Mouse (Mus musculus): ENCODE results near the gene Rapgef5. TPM values are rescaled to one million over a fixed set of nuclear protein-coding genes. Genes with fewer than 3 reads are reported as not detected.
"Not testable (repeated sequence)": the region's sequence is repeated elsewhere in the genome, so short reads cannot be mapped to it uniquely, and the experiment has no call there.

The Rapgef5 gene
- polyA plus RNA-seq, 1 experiment = 50.9 TPM

DNA sequence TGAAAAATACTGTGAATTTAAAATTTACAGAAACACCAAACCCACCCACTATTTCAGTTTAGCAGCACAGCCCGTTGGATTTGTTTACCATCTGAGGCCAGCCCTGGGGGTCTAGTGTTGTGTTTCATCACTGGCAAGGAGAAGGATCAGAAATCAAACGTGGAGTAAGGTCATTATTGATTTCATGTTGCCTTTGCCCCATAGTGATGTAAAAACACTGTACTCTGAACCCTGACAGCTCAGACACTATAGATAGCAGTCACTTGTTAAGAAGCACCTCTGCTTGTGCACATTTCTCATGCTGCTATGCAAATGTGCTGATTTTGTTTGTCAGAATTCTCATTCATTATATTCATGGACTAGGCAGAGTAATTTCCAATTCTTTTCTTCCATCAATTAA, 265.1 kb downstream of the Rapgef5 start:
- TF ChIP-seq POLR2A (IDR thresholded peaks at IDR 0.05; ENCODE audit: borderline replicate concordance, extremely low read depth, insufficient read depth, insufficient read length, poor library complexity, severe bottlenecking) (no peak), CTCF (IDR thresholded peaks at IDR 0.05; ENCODE audit: borderline replicate concordance, extremely low read depth, insufficient read depth, insufficient read length) (no peak)
- DNase-seq (ENCODE audit: low read depth) = no peak

DNA sequence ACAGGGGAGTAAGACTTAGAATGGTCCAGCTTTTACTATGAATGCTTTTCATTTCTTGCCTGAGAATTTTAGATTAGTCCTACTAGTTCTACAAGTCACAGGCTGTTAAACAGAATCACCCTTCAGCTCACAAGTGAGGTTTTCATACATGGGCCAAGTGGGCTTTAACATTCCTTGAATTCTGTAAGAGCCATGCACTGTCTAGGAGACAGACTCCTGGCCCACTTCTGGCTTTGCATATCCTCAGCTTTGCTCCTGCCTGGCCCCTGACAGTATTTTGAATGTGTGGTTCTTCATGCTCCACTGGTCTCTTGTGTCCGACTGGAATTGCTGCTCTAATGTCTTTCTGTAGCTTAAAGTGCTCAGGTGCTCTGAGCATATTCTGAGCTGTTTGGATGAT, 267.1 kb downstream of the Rapgef5 start:
- DNase-seq (ENCODE audit: low read depth) = no peak
- TF ChIP-seq POLR2A (IDR thresholded peaks at IDR 0.05; ENCODE audit: borderline replicate concordance, extremely low read depth, insufficient read depth, insufficient read length, poor library complexity, severe bottlenecking) = no peak
- no peak for TF ChIP-seq CTCF (IDR thresholded peaks at IDR 0.05; ENCODE audit: borderline replicate concordance, extremely low read depth, insufficient read depth, insufficient read length)

GRCm38 (mm10) chr12:117786621-117787020, 270.3 kb downstream of the Rapgef5 start:
- no peak for TF ChIP-seq POLR2A (IDR thresholded peaks at IDR 0.05; ENCODE audit: borderline replicate concordance, extremely low read depth, insufficient read depth, insufficient read length, poor library complexity, severe bottlenecking)
- no peak for TF ChIP-seq CTCF (IDR thresholded peaks at IDR 0.05; ENCODE audit: borderline replicate concordance, extremely low read depth, insufficient read depth, insufficient read length)
- DNase-seq (ENCODE audit: low read depth) = no peak

- no peak for TF ChIP-seq CTCF (IDR thresholded peaks at IDR 0.05; ENCODE audit: borderline replicate concordance, extremely low read depth, insufficient read depth, insufficient read length)
- TF ChIP-seq POLR2A (IDR thresholded peaks at IDR 0.05; ENCODE audit: borderline replicate concordance, extremely low read depth, insufficient read depth, insufficient read length, poor library complexity, severe bottlenecking) = no peak
- no peak for DNase-seq (ENCODE audit: low read depth)
Measured at GRCm38 (mm10) chr12:117788513-117789011, 272.3 kb downstream of the Rapgef5 start.

DNA sequence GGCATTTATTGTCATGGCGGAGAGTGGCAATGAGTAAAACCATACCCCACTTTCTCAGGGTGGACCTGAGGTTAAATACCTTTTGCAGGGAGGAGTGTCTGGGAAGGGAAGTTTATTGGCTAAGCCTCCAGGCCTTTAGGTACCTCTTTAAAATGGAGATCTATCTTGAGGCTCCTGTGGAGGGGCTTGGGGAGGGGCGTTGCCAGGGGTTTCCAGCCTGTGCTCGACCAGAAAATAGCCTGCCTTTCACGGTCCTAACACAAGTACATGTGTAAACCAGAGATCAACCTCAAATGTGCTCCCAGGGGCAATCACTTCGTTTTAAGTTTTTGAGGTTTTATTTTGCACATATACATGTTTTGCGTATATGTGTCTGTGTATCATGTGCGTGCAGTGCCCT, 272.7 kb downstream of the Rapgef5 start:
- no peak for DNase-seq (ENCODE audit: low read depth)
- TF ChIP-seq CTCF (IDR thresholded peaks at IDR 0.05; ENCODE audit: borderline replicate concordance, extremely low read depth, insufficient read depth, insufficient read length) (no peak), POLR2A (IDR thresholded peaks at IDR 0.05; ENCODE audit: borderline replicate concordance, extremely low read depth, insufficient read depth, insufficient read length, poor library complexity, severe bottlenecking) (no peak)

- TF ChIP-seq CTCF (IDR thresholded peaks at IDR 0.05; ENCODE audit: borderline replicate concordance, extremely low read depth, insufficient read depth, insufficient read length) = no peak
- TF ChIP-seq POLR2A (IDR thresholded peaks at IDR 0.05; ENCODE audit: borderline replicate concordance, extremely low read depth, insufficient read depth, insufficient read length, poor library complexity, severe bottlenecking) = no peak
- peak; percentile 69 for DNase-seq (ENCODE audit: low read depth)
Measured at GRCm38 (mm10) chr12:117795303-117795702, 279.0 kb downstream of the Rapgef5 start.

DNA sequence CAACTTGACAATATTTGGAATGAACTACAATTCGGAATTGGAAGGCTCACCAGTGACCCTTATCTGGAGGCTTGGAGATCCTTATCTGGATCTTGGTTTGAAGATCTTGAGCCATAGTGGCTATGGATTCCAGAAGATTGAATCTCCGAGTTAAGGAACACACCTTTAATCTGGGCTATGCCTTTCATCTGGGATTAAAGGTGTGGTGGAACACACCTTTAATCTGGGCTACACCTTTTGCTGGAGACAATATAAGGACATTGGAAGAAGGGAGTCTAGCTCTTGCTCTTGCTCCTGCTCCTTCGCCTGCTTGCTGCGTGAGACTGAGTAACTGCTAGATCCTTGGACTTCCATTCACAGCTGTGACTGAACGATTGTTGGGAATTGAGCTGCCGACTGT, 287.7 kb downstream of the Rapgef5 start, which contains the start of gene Cdca7l:
Gene Cdca7l, plus strand, starts transcription at position 301 of the 400 bp plus-strand sequence.
- DNase-seq (ENCODE audit: low read depth) = not testable (repeated sequence)

DNA sequence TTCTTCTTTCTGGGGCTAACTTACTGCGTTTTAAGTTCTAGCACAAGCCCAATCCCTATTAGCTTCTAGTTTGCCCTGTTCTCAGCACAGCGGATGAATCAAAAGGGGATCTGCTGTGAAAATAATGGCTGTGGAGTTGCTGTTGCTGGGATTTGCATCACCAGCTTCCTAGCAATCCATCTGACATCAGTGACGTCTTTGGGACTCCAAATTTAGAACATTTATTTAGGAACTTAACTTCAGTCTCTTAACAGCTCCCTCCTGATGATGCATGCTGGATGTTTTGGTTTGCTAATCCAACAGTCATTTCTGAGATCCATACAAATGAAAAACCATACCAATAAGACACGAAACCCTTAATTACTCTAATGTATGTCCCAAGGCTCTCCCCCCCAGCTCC, 289.3 kb downstream of the Rapgef5 start:
- DNase-seq (ENCODE audit: low read depth) = no peak
- TF ChIP-seq POLR2A (IDR thresholded peaks at IDR 0.05; ENCODE audit: borderline replicate concordance, extremely low read depth, insufficient read depth, insufficient read length, poor library complexity, severe bottlenecking) = no peak
- no peak for TF ChIP-seq CTCF (IDR thresholded peaks at IDR 0.05; ENCODE audit: borderline replicate concordance, extremely low read depth, insufficient read depth, insufficient read length)

- DNase-seq (ENCODE audit: low read depth) = peak; percentile 89
- TF ChIP-seq POLR2A (IDR thresholded peaks at IDR 0.05; ENCODE audit: borderline replicate concordance, extremely low read depth, insufficient read depth, insufficient read length, poor library complexity, severe bottlenecking) (no peak), CTCF (IDR thresholded peaks at IDR 0.05; ENCODE audit: borderline replicate concordance, extremely low read depth, insufficient read depth, insufficient read length) (no peak)
Measured at GRCm38 (mm10) chr12:117806007-117806451, 289.8 kb downstream of the Rapgef5 start.

- no peak for DNase-seq (ENCODE audit: low read depth)
- TF ChIP-seq CTCF (IDR thresholded peaks at IDR 0.05; ENCODE audit: borderline replicate concordance, extremely low read depth, insufficient read depth, insufficient read length) (no peak), POLR2A (IDR thresholded peaks at IDR 0.05; ENCODE audit: borderline replicate concordance, extremely low read depth, insufficient read depth, insufficient read length, poor library complexity, severe bottlenecking) (no peak)
Measured at GRCm38 (mm10) chr12:117806470-117806869, 290.2 kb downstream of the Rapgef5 start.

DNA sequence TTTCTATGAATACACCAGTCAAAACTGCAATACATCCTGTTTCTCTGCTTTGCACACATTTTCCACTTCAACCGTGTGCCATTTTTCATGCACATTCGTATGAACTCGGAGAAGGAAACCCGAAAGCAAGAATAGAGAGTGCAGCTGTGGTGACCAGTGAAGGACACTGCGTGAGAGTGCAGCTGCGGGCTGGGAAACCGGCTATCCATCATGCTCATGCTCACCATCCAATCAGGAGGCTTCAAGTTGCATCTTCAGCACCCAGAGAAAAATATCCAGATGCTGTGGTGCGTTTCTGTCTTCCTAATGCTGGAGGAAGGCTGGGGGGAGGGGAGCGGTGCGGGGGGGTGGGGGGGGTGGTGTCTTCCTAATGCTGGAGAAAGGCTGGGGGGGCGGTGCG, 291.4 kb downstream of the Rapgef5 start:
- peak; percentile 62 for DNase-seq (ENCODE audit: low read depth)
- TF ChIP-seq CTCF (IDR thresholded peaks at IDR 0.05; ENCODE audit: borderline replicate concordance, extremely low read depth, insufficient read depth, insufficient read length) (no peak), POLR2A (IDR thresholded peaks at IDR 0.05; ENCODE audit: borderline replicate concordance, extremely low read depth, insufficient read depth, insufficient read length, poor library complexity, severe bottlenecking) (no peak)

DNA sequence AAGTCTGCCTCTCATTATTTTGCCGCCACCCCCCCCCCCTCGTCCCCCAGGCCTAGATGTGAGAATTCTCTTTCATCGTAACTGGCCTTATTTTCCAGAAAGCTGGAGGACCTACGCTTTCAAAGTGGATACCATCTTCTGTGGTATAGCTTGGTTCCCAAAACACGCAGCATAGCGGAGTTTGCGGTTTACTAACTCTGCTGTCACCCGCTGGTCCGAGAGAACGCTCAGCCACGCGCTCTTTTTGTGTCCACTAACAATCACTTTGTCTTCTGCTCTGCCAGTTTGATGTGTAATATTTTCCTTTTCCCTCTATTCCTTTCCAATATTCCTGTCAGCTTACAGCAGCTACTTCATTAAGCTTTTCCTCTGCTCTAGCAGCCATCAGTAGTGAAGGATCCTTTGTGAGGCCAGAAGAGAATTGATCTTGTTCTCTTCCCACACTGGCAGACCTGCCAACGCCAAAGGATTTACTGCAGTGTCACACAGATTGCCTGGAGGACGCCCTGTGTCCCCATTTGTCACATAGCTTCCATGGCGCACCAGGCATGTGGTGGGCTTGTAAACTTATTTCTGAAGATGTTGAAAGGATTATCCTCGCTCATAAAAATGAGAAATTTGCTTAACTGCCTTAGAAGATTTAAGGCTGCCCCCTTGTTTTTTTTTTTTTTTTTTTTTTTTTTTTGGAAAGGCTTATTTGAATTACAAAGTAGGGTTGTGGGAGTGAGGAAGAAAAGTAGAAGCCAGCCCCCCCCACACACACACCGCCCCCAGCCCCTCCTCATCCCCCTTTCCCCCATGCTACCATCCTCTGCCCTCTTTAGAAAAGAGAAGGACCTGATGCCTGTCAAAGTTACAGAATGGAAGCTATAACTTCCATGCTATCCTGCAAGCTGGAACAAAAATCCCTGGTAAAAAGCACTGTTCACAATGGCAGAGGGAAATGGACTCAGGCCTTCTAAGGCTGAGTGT, 292.4 kb downstream of the Rapgef5 start:
- TF ChIP-seq CTCF (IDR thresholded peaks at IDR 0.05; ENCODE audit: borderline replicate concordance, extremely low read depth, insufficient read depth, insufficient read length) (no peak), POLR2A (IDR thresholded peaks at IDR 0.05; ENCODE audit: borderline replicate concordance, extremely low read depth, insufficient read depth, insufficient read length, poor library complexity, severe bottlenecking) (no peak)
- peak; percentile 85 for DNase-seq (ENCODE audit: low read depth)

Measured in brain, embryonic 14.5 days (tissue).